Mouse (Mus musculus): ENCODE data around the gene Gcgr.

Gene Gcgr

GRCm38 (mm10) chr11:120530085-120530964 lies at the start of gene Gcgr:
Gene Gcgr, plus strand, starts transcription at chr11:120530699.
- DNase-seq, result no peak

- DNase-seq, result no peak
Observed at GRCm38 (mm10) chr11:120483448-120483934, 47.0 kb upstream of the Gcgr start.

- DNase-seq, result peak; percentile 92
Observed at GRCm38 (mm10) chr11:120484265-120484981, 46.1 kb upstream of the Gcgr start, which contains the start of gene Mrpl12. Gene Mrpl12, plus strand, starts transcription at chr11:120484613.

GRCm38 (mm10) chr11:120485251-120485650 lies 45.2 kb upstream of the Gcgr start:
- no peak for DNase-seq

- no peak for DNase-seq
Observed at GRCm38 (mm10) chr11:120488516-120488915, 42.0 kb upstream of the Gcgr start.

GRCm38 (mm10) chr11:120489054-120489761 lies 41.3 kb upstream of the Gcgr start:
- DNase-seq, result peak; percentile 85

- no peak for DNase-seq
Observed at GRCm38 (mm10) chr11:120490291-120491046, 40.0 kb upstream of the Gcgr start.

GRCm38 (mm10) chr11:120491317-120492023 lies 39.0 kb upstream of the Gcgr start, which contains the start of gene Slc25a10:
Gene Slc25a10, plus strand, starts transcription at chr11:120491840.
- peak; percentile 93 for DNase-seq

- peak; percentile 54 for DNase-seq
Observed at GRCm38 (mm10) chr11:120492024-120492877, 38.2 kb upstream of the Gcgr start.

- DNase-seq, result peak; percentile 35
Observed at GRCm38 (mm10) chr11:120492878-120493203, 37.7 kb upstream of the Gcgr start.

- DNase-seq, result no peak
Observed at GRCm38 (mm10) chr11:120493351-120493750, 37.1 kb upstream of the Gcgr start.

GRCm38 (mm10) chr11:120493911-120494310 lies 36.6 kb upstream of the Gcgr start:
- no peak for DNase-seq

- DNase-seq, result no peak
Observed at GRCm38 (mm10) chr11:120497436-120497835, 33.1 kb upstream of the Gcgr start.

- DNase-seq, result no peak
Observed at GRCm38 (mm10) chr11:120498226-120498625, 32.3 kb upstream of the Gcgr start.

GRCm38 (mm10) chr11:120498891-120499290 lies 31.6 kb upstream of the Gcgr start:
- no peak for DNase-seq

- DNase-seq, result no peak
Observed at GRCm38 (mm10) chr11:120499894-120500293, 30.6 kb upstream of the Gcgr start.

GRCm38 (mm10) chr11:120500357-120500756 lies 30.1 kb upstream of the Gcgr start:
- peak; percentile 68 for DNase-seq

GRCm38 (mm10) chr11:120501018-120501417 lies 29.5 kb upstream of the Gcgr start:
- no peak for DNase-seq

GRCm38 (mm10) chr11:120501701-120502100 lies 28.8 kb upstream of the Gcgr start:
- no peak for DNase-seq

GRCm38 (mm10) chr11:120505661-120506060 lies 24.8 kb upstream of the Gcgr start:
- no peak for DNase-seq

- peak; percentile 63 for DNase-seq
Observed at GRCm38 (mm10) chr11:120506899-120507298, 23.6 kb upstream of the Gcgr start.
